Mouse (Mus musculus): ENCODE data around the gene C4b.
A peak's percentile ranks its signal among the peaks of the same experiment; 100 is the strongest.
"Not testable (repeated sequence)": the region's sequence is repeated elsewhere in the genome, so short reads cannot be mapped to it uniquely, and the experiment has no call there.

C4b gene

DNA sequence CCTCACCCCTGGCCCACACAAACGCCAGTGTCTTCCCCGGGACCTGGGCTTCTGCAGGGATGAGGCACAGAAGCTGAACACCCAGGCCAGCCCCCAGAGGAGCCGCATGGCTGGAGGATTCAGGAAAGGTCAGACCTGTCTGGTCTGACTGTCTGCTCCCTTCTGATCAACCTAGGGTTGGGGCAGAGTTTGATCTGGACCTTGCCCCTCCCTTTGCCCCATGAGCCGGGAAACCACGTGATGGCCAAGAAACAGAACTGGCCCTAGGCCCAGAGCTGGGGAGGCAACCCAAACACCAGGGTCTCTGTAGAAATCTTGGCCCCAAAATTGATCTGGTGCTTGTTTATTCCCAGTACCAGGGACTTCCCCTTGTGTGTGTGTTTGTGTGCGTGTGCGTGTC lies at the start of gene C4b:
TSS of gene C4b (minus strand) at position 164 of the 400 bp plus-strand sequence.
- no peak for DNase-seq (ENCODE audit: low read depth, low spot score)

DNA sequence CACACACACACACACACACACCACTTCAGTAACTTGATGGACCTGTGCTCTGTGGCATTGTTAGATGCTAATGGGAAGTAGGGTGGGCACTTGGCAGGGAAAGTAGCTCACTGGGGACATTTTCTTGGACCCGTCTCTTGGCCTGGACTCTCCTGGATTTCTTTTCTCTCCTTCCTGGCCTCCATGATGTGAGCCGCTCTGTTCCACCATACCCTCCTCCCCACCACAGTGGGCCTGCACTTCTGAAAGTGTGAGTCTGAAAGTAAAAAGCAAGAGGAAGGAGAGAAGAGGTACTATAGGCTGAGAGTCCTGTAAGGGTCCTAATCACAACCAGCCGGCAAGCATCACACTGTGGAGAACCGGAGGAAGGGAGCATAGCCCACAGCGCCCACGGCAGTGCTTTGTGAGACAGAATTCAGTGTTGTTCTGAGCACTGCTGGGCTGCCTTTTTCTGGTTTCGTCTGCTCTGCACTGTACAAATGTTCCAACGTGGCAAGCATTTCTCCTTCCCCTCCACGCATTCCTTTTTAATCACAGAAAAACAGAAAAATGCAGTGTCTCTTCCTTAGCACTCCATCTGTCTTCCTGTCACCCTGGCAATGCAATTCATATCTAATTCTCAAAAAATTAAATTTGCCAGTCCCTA lies 34.1 kb upstream of the C4b start:
- no peak for DNase-seq (ENCODE audit: low read depth, low spot score)

DNA sequence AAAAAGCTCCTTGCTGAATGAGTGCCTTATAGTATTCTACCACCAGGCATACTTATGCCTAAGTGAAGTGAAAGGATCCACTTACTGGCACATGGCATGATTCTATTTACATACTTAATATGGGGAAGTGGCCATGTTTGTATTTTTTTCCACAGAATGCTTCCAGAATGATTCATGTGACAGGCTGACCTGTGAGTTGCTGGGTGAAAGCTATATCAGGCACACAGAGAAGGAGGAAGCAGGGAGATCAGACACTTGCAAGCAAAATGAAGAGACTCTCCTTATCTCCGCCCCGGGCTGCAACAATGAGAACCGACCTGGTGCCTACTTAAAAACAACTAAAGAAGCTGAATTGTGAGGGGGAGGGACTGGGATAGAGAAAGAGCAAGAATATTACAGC lies 17.8 kb upstream of the C4b start:
- DNase-seq (ENCODE audit: low read depth, low spot score): no peak

DNA sequence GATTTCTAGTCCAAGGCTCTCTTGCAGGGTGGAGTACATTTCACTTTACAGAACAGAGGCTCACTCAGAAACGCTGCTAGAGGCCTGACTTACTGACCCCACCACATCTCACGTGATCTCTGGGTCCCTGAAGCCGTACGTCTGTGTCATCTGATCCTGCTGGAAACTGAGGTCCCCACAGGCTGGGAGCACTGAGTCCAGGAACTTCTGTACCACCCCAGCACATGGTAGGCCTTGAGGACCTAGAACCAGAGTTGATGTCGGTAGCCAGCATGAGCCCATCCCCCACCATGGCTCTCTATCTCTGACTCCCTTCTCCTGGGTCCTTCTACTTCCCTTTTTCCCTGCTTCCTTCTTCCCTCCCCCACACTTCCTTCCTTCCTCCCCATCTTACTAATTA lies 2.8 kb upstream of the C4b start:
- DNase-seq (ENCODE audit: low read depth, low spot score): no peak

DNA sequence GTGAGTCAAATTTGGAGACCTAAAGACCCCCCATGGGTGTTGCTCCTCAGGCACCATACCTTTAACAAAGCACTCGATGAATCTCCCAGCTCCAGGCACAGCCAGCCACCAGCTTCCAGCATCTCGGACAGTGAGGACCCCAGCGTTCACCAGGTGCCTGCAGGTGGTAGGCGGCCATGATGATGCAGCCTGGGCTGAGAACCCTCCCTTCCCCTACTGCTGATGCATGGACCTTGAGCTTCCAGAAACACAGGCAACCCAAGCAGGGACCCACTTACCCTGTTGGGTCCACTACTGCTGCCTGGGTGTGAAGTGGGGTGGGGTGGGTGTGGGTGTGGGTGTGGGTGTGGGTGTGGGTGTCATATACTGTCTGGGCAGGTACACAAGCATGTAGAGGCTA lies 1.5 kb upstream of the C4b start:
- DNase-seq (ENCODE audit: low read depth, low spot score): not testable (repeated sequence)

DNA sequence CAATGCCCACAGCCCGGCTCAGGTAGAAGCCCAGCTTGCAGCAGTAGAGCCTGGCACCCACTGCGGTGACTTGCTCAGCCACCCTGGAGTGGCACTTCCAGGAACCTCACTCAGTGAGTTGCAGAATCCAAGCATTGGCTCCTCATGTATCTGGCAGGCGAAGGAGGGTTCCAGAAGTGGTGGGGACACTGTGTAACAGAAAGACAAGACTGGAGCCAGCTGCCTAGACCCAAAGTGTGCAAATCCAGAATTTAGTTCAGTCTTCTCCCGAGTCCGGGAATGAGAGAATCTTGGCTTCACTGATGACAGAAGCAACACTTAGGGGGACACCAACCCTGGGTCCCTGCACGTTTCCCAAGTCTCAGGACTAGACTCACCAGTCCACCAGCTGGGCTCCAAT lies 929 bp upstream of the C4b start:
- DNase-seq (ENCODE audit: low read depth, low spot score): not testable (repeated sequence)

DNA sequence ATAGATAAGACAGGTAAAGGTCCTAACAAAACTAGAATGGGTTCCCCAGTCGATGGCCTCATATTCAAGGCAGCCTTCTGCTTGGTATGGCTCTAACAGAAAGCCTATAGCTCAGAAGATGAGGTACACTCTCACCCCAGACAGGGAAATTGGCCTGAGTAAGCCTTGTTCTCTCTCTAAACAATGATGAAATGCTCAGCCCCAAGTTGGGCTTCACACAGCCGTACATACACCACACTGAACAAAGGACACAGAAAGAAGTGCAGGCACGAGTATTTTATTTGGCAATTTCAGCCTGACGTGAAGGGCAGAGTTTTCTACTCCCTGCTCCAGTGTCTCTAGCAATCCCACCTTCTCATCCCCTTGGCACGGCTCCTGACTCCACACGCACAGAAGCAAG lies 524 bp upstream of the C4b start:
- no peak for DNase-seq (ENCODE audit: low read depth, low spot score)

DNA sequence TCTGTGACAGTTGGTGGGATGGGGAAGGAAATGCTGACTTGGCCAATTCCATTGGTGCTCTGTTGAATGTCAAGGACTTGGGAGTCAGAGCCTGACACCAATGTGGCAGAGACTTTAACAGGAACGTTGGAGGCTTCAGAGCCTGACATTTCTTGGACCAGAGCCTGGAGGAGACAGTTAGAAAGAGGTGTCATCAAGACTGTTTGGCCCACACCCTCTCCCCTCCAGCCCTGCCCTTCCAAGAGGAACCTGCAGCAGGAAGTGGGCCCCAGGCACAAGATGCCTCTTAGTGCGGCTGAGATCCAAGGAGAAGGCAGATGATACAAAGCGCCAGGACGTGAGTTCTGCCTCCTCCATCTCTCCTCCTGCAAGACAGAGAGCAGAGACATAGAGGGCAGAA lies 3.4 kb downstream of the C4b start:
- DNase-seq (ENCODE audit: low read depth, low spot score): no peak

DNA sequence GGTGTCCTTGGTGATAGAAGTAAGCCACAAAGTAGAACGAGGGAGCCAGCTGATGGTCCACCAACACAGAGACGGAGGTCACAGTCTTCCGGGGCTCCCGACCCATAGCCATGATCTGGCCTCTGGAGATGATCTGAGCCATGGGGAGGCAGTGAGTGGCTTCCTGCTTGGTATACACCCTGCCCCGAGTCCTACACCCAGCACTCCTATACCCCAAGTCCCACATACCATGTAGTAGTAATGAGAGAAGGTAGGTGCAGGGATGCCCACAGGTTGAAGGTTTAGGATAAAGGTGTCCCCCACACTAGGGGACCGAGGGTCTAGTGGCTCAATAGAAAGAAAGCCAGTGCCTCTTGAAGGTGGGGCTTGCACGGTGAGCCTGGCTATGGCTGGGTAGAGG lies 4.0 kb downstream of the C4b start:
- DNase-seq (ENCODE audit: low read depth, low spot score): not testable (repeated sequence)

DNA sequence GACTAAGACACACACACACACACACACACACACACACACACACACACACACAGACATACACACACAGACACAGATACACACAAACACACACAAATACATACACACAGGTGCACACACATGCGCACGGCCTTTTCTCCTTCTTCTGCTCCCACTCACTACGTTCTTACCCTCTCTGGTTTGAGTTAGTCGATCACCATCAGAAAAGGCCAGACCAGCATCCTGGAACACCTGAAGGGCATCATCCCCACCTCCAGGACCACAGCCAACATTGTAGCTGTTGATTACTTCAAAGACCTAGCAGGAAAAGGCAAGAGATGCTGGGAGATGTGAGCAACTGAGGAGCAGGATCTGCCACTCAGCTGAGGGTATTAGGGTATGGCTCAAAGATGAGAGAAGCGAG lies 6.2 kb downstream of the C4b start:
- DNase-seq (ENCODE audit: low read depth, low spot score): not testable (repeated sequence)

DNA sequence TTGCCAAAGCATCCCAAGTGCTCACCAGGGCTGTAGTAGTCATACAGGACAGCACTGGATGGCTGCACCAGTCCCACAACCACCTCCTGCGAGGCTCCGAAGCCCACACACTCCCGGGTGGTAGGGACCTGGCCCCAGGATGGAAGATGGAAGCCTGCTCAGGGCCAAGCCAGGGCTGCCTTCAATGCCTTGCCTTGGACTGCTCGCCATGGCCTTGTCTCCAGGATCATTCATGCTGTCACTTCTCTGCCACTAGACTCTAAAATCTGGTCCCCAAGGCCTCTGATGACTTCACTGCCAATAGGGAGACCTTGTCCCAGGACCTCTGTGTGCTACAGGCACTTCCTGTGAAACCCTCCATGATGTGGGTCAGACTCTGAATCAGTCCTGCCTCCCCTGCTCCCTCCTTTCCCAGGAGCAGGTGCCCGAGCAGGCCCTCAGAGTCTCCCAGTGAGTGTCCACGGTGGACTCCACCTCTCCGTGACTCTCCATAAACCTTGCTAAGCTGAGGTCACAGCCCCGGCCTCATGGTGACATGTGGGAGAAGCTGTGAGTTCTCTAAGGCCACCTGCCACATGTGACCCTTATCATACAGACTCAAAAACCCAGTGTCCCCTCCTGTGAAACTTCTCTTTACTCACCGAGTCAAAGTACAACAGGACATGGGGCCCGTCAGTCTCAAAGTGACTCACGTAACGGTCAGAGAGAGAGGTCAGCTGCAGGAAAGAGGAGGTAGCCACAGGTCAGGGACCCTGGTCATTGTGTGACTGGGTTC lies 13.7 kb downstream of the C4b start:
- DNase-seq (ENCODE audit: low read depth, low spot score): not testable (repeated sequence)

DNA sequence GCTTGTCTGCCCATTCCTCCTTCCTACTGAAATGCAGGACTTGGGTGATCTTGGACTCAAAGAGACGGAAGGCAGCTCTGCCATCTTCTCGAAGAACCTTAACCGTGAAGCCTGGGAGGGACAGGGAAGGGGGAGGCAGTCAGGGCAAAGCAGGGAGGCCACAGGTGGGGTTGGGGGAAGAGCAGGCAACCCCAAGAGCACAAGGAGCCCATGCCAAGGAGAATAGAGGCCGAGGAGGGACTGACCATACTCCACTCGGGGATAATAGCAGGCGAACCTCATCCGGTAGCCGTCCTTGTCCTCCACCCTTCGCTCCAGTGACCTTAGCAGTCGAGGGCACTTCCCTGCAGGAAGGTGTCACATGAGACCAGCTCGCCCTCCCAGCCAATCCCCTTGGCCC lies 14.5 kb downstream of the C4b start:
- not testable (repeated sequence) for DNase-seq (ENCODE audit: low read depth, low spot score)

DNA sequence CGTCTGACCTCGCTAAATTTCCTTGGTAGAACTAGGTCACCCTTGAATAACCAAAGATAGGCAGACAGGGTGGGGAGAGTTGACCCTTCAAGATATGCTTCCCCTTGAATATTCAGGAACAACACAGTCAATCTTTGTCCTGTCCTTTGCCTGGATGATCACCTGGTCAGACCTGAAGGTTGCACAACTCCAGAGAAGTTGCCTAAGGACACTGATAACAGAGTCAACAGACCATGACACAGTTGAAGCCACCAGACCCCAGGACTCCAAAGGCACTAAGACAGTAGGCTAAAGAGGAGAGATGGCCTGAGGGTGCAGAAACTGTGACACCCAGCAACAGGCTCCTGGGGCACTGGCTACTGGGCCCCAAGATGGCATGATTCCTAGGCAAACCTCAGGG lies 15.8 kb downstream of the C4b start:
- DNase-seq (ENCODE audit: low read depth, low spot score): no peak

DNA sequence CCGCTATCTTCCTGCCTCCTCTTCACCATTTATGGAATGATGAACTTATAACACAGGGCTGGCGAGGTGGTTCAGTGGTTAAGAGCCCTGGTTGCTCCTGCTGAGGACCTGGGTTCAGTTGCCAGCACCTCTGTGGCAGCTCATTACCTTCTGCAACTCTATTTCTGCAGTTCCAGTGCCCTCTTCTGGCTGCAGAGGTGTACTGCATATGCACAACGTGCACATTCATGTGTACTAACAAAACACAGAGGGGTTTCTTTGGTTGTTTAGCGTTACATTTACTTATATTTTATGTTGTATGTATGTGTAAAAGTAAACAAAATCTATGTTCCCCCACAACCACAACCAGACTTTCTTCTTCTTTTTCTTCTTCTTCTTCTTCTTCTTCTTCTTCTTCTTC lies 20.6 kb downstream of the C4b start:
- DNase-seq (ENCODE audit: low read depth, low spot score): peak; percentile 11

DNA sequence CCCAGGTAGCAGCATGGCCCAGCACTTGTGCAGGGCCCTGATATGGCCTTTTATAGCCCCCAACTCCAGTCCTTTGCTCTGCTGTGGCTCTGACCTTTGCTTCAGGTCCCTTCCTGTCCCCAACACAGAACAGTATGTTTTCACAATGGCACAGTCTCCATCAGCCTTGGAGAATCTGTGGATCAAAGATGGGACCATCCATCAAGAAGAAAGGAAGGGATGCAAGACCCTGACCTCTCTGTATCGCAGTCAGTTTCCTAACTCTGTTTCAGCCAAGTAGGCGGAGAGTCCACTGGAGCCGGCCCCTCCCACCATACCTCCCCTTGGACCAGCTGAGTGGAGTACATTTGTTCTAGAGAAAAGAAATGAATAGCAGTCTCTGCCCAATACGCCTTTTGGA lies 21.4 kb downstream of the C4b start:
- DNase-seq (ENCODE audit: low read depth, low spot score): not testable (repeated sequence)

DNA sequence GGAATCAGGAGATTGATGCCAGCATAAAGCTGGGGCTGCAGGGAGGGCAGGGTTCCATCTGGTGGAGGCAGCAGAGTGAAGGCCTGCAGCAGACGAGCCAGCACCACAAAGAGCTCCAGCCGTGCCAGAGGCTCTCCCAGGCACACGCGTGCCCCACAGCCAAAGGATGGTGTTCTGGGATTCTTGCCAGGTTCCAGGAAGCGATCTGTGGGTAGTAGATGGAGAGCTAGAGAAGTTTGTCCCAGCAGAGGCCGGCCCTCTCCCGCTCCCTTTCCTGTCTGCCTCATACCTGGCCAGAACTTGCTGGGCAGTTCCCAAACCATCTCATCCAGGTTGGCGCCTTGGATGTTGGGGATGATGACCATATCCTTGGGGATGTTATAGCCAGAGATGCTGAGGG lies 23.8 kb downstream of the C4b start:
- not testable (repeated sequence) for DNase-seq (ENCODE audit: low read depth, low spot score)

DNA sequence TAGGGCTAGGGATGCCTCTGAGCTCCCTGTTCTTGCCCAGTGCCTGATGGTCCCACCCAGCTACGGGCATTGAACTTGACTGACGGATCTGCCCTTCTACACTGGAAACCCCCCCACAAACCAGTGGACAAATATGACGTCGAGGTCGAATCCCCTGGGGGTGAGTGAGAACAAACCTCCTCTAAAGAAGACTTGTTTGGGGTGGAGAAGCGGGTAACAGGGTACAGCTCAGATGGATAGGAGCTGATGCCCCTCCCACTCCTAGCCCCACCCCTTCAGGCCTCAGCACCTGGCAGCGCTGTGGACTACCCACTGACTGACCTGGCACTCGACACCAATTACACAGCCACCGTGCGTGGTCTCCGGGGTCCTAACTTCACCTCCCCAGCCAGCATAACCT lies 26.3 kb downstream of the C4b start:
- peak; percentile 4 for DNase-seq (ENCODE audit: low read depth, low spot score)

DNA sequence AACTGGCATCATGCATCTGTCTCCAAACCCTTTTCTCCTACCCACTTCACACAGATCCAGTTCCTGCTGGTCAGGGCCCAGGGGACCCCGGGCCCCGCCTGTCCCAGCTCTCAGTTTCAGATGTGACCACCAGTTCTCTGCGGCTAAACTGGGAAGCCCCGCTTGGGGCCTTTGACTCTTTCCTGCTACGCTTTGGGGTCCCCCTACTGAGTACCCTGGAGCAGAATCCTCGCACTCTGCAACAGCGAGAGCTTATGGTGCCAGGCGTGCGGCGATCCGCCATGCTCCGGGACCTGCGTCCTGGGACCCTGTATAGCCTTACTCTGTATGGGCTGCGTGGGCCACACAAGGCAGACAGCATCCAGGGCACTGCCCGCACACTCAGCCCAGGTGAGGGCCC lies 27.4 kb downstream of the C4b start:
- DNase-seq (ENCODE audit: low read depth, low spot score): no peak

DNA sequence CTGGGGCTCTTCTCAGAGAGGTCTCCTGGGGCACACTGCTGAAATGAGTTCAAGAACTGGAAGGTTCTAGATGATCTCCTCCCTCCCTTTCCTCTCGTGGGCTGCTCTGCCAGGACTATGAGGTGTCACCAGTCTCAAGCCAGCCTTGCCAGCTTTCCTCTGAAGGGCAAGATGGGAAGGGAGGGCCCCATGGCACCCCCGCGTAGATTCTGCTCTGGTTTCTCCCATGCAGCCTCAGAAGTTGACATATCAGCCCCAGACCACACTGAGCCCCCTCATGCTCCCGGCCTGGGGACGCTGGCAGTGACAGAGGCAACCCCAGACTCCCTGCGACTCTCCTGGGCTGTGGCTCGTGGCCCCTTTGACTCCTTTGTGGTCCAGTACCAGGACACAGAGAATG lies 28.2 kb downstream of the C4b start:
- DNase-seq (ENCODE audit: low read depth, low spot score): not testable (repeated sequence)

DNA sequence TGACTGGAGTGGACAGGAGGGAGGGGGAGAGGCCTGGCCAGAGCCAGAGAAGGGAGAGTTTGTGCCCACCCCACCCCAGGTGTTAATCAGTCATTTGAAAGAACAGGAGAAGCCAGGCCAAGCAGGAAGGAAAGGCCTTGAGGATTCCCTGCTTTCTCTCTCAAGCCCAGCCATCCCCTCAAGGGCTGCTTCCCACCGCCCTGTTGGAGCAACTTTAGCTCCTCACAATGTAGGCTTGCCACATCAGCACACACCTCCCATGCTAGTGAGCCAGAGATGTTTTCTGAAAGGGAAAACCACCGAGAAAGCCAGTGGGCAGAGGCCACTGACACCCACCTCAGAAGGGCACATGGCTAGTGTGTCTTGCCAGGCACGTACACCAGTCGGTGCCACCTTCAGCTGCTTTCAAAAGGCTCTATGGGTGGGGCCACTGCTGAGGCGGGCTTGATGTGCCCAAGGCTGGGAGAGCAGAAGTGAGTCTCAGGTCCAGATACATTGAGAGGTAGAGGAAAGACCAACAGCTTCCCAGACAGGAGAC lies 28.7 kb downstream of the C4b start:
- not testable (repeated sequence) for DNase-seq (ENCODE audit: low read depth, low spot score)

DNA sequence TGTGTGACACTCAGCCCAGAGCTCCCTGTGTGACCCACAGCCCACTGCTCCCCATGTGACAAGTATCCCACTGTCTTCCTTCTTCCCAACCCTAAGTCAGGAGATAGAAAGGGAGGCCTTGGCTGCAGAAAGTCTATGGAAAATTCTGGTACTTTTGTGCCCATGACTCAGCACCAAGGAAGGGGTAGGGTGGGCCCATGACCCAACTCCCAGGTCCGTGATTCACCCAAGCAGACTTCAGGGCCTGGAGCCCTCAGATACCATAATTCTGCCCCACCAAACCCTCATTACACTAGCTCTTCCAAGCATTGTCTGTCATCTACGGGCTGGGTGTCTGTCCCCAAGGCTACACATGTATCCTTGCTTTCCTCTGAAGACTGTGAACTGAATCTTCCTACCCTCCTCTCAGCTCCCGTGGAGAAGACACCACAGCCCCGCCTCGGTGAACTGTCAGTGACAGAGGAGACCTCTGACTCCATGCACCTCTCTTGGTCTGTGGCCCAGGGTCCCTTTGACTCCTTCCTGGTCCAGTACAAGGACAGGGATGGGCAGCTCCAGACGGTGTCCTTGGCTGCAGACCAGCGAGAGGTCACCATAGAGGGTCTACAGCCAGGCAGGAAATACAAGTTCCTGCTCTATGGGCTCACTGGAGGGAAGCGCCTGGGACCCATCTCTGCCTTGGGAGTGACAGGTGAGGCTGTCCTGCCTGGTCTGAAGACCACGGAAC lies 29.3 kb downstream of the C4b start:
- not testable (repeated sequence) for DNase-seq (ENCODE audit: low read depth, low spot score)

DNA sequence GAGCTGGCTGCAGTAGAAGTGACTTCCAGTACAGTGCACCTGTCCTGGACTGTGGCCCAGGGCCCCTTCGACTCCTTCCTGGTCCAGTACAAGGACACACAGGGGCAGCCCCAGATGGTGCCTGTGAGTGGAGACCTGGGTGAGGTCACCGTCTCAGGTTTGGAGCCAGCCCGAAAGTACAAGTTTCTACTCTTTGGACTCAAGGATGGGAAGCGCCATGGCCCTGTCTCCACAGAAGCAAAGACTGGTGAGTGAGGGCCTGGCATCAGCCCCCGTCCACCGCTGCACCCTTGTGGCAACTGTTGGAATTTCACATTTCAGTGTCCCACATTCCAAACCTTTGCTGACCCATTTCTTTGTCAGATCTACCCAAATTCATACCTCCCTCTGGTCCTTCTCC lies 30.7 kb downstream of the C4b start:
- peak; percentile 39 for DNase-seq (ENCODE audit: low read depth, low spot score)
